Mouse (Mus musculus): ENCODE results near the gene Ccdc85b. TPM values are rescaled to one million over a fixed set of nuclear protein-coding genes. Genes with fewer than 3 reads are reported as not detected.

The Ccdc85b gene
- polyA plus RNA-seq, 1 experiment from 2014 or later: 11.7 TPM

GRCm38 (mm10) chr19:5477004-5477667 is 19.4 kb upstream of the Ccdc85b start:
- Histone ChIP-seq H3K9ac (no peak overlapping the region), H3K9me3 (no peaks in the 10 kb centered on the region), H3K27ac (no peak overlapping the region), H3K4me3 (no peak overlapping the region), H3K4me1 (peaks cover 23% of the 10 kb centered on the region), H3K4me2 (no peak overlapping the region), H3K27me3 (replicated peaks) (no peaks in the 10 kb centered on the region), H3K36me3 (replicated peaks) (no peaks in the 10 kb centered on the region; the same call in 1 of the 2 replicates)
- WGBS: 86% methylated on average over 10 of the region's 10 CpGs
- no peak for ATAC-seq (replicated peaks)

GRCm38 (mm10) chr19:5475069-5475714 is 17.5 kb upstream of the Ccdc85b start:
- H3K27me3 ChIP-seq (replicated peaks): no peaks in the 10 kb centered on the region
- H3K9ac ChIP-seq: peak overlapping the region; percentile 51
- peak overlapping the region; percentile 51 for H3K4me3 ChIP-seq
- peak overlapping the region; percentile 53 for H3K27ac ChIP-seq
- 21% methylated on average over 13 of the region's 13 CpGs for WGBS
- H3K9me3 ChIP-seq: no peaks in the 10 kb centered on the region
- H3K4me1 ChIP-seq: peaks cover 23% of the 10 kb centered on the region
- peak overlapping the region; percentile 87 for H3K4me2 ChIP-seq
- peak; percentile 32; the same call in 1 of the 2 replicates for ATAC-seq (replicated peaks)
- no peaks in the 10 kb centered on the region for H3K36me3 ChIP-seq (replicated peaks)

- Histone ChIP-seq H3K4me3 (peak overlapping the region; percentile 51), H3K9me3 (no peaks in the 10 kb centered on the region), H3K36me3 (replicated peaks) (no peaks in the 10 kb centered on the region), H3K9ac (peak overlapping the region; percentile 51), H3K27ac (peak overlapping the region; percentile 53), H3K4me1 (peaks cover 23% of the 10 kb centered on the region), H3K27me3 (replicated peaks) (no peaks in the 10 kb centered on the region), H3K4me2 (peak overlapping the region; percentile 87)
- ATAC-seq (replicated peaks): peak; percentile 70
- under 1% methylated on average over 61 of the region's 68 CpGs for WGBS
Observed at GRCm38 (mm10) chr19:5474281-5475068, 16.8 kb upstream of the Ccdc85b start.

- Histone ChIP-seq H3K36me3 (replicated peaks) (no peaks in the 10 kb centered on the region), H3K9ac (peak within 1 kb of the TSS; percentile 51), H3K4me1 (peaks cover 23% of the 10 kb centered on the region), H3K9me3 (no peaks in the 10 kb centered on the region), H3K4me3 (peak within 1 kb of the TSS; percentile 51), H3K27me3 (replicated peaks) (no peaks in the 10 kb centered on the region), H3K27ac (peak within 1 kb of the TSS; percentile 53), H3K4me2 (peak within 1 kb of the TSS; percentile 87)
- WGBS: 2% methylated on average over 22 of the region's 22 CpGs
- peak; percentile 55; the same call in 1 of the 2 replicates for ATAC-seq (replicated peaks)
Observed at GRCm38 (mm10) chr19:5473720-5474119, 16.0 kb upstream of the Ccdc85b start, which contains the start of gene Efemp2. TSS of gene Efemp2 (plus strand) at chr19:5473954.

GRCm38 (mm10) chr19:5472857-5473256 is 15.2 kb upstream of the Ccdc85b start:
- H3K27ac ChIP-seq: no peak overlapping the region

GRCm38 (mm10) chr19:5471846-5472245 is 14.2 kb upstream of the Ccdc85b start:
- Histone ChIP-seq H3K36me3 (replicated peaks) (no peaks in the 10 kb centered on the region; the same call in 1 of the 2 replicates), H3K27me3 (replicated peaks) (no peaks in the 10 kb centered on the region), H3K4me2 (no peak overlapping the region), H3K9me3 (no peaks in the 10 kb centered on the region), H3K9ac (no peak overlapping the region), H3K27ac (no peak overlapping the region), H3K4me1 (peaks cover 23% of the 10 kb centered on the region), H3K4me3 (no peak overlapping the region)
- 36% methylated on average over 5 of the region's 5 CpGs for WGBS
- no peak for ATAC-seq (replicated peaks)

More at GRCm38 (mm10) chr19:5472857-5473256, 15.2 kb upstream of the Ccdc85b start:
- WGBS: 81% methylated on average over 3 of the region's 3 CpGs
- no peaks in the 10 kb centered on the region for H3K36me3 ChIP-seq (replicated peaks)
- H3K4me1 ChIP-seq: peaks cover 23% of the 10 kb centered on the region
- no peak overlapping the region for H3K4me3 ChIP-seq
- no peaks in the 10 kb centered on the region for H3K27me3 ChIP-seq (replicated peaks)
- ATAC-seq (replicated peaks): no peak
- H3K4me2 ChIP-seq: no peak overlapping the region
- H3K9ac ChIP-seq: no peak overlapping the region
- no peaks in the 10 kb centered on the region for H3K9me3 ChIP-seq

- Histone ChIP-seq H3K27me3 (replicated peaks) (no peaks in the 10 kb centered on the region), H3K27ac (no peak within 1 kb of the TSS), H3K4me1 (peaks cover 17% of the 10 kb centered on the region), H3K4me2 (no peak within 1 kb of the TSS), H3K4me3 (no peak within 1 kb of the TSS), H3K9ac (no peak within 1 kb of the TSS), H3K9me3 (no peaks in the 10 kb centered on the region), H3K36me3 (replicated peaks) (peaks cover 12% of the 10 kb centered on the region; the same call in 1 of the 2 replicates)
- ATAC-seq (replicated peaks): no peak
- 65% methylated on average over 5 of the region's 5 CpGs for WGBS
Observed at GRCm38 (mm10) chr19:5468374-5468773, 10.7 kb upstream of the Ccdc85b start, which contains the start of gene Ctsw. TSS of gene Ctsw (minus strand) at chr19:5468507.

- H3K4me2 ChIP-seq: no peak overlapping the region
- peaks cover 17% of the 10 kb centered on the region for H3K4me1 ChIP-seq
- H3K27me3 ChIP-seq (replicated peaks): no peaks in the 10 kb centered on the region
- WGBS: 95% methylated on average over 6 of the region's 6 CpGs
- H3K36me3 ChIP-seq (replicated peaks): peaks cover 17% of the 10 kb centered on the region
- no peak for ATAC-seq (replicated peaks)
- no peaks in the 10 kb centered on the region for H3K9me3 ChIP-seq
- no peak overlapping the region for H3K27ac ChIP-seq
- H3K9ac ChIP-seq: no peak overlapping the region
- H3K4me3 ChIP-seq: no peak overlapping the region
Observed at GRCm38 (mm10) chr19:5466916-5467500, 9.3 kb upstream of the Ccdc85b start.

- Histone ChIP-seq H3K9me3 (no peaks in the 10 kb centered on the region), H3K27ac (no peak overlapping the region), H3K4me1 (peaks cover 29% of the 10 kb centered on the region), H3K27me3 (replicated peaks) (no peaks in the 10 kb centered on the region), H3K4me3 (no peak overlapping the region), H3K4me2 (no peak overlapping the region), H3K9ac (no peak overlapping the region), H3K36me3 (replicated peaks) (peaks cover 17% of the 10 kb centered on the region)
- 91% methylated on average over 8 of the region's 8 CpGs for WGBS
- ATAC-seq (replicated peaks): no peak
Observed at GRCm38 (mm10) chr19:5465037-5465436, 7.3 kb upstream of the Ccdc85b start.

- H3K27me3 ChIP-seq (replicated peaks): peaks cover 4% of the 10 kb centered on the region; the same call in 1 of the 2 replicates
- peak overlapping the region; percentile 30 for H3K4me3 ChIP-seq
- WGBS: 36% methylated on average over 15 of the region's 15 CpGs
- H3K4me2 ChIP-seq: peak overlapping the region; percentile 50
- H3K27ac ChIP-seq: peak overlapping the region; percentile 65
- peak overlapping the region; percentile 43 for H3K9ac ChIP-seq
- peaks cover 17% of the 10 kb centered on the region for H3K36me3 ChIP-seq (replicated peaks)
- H3K4me1 ChIP-seq: peaks cover 32% of the 10 kb centered on the region
- ATAC-seq (replicated peaks): peak; percentile 58
- no peaks in the 10 kb centered on the region for H3K9me3 ChIP-seq
Observed at GRCm38 (mm10) chr19:5463791-5464562, 6.3 kb upstream of the Ccdc85b start.

- ATAC-seq (replicated peaks): no peak
- no peak overlapping the region for H3K4me3 ChIP-seq
- no peak overlapping the region for H3K9ac ChIP-seq
- no peak overlapping the region for H3K27ac ChIP-seq
- H3K9me3 ChIP-seq: no peaks in the 10 kb centered on the region
- H3K36me3 ChIP-seq (replicated peaks): peaks cover 17% of the 10 kb centered on the region
- H3K4me2 ChIP-seq: no peak overlapping the region
- WGBS: 93% methylated on average over 9 of the region's 9 CpGs
- H3K4me1 ChIP-seq: peaks cover 34% of the 10 kb centered on the region
- peaks cover 8% of the 10 kb centered on the region; the same call in 1 of the 2 replicates for H3K27me3 ChIP-seq (replicated peaks)
Observed at GRCm38 (mm10) chr19:5463212-5463611, 5.5 kb upstream of the Ccdc85b start.
